Mouse (Mus musculus) CH12.LX (cell line): ENCODE results near the gene Cadm2.

ENCODE experiments used
- CTCF ChIP-seq, 2 experiments: IDR thresholded peaks in 1 of 2; conservative IDR thresholded peaks in 1 of 2; 2 replicates each; pipeline ENCODE4 v1.5.1; 2011 to 2012; ENCODE audit warnings: low read depth in 2 of 2, low read length in 2 of 2, improper control_type of control experiment in 1 of 2, inconsistent platforms in 1 of 2, mild to moderate bottlenecking in 1 of 2, moderate library complexity in 1 of 2
- IRF4 ChIP-seq: IDR thresholded peaks from 2 replicates; pipeline ENCODE4 v1.6.1; 2014; ENCODE audit warnings: low read depth, mild to moderate bottlenecking, inconsistent platforms, low read length, improper control_type of control experiment
- NELFE ChIP-seq: IDR thresholded peaks from 2 replicates; pipeline ENCODE4 v1.6.1; 2011; ENCODE audit warnings: low read depth, low read length, improper control_type of control experiment
- POLR2A ChIP-seq: IDR thresholded peaks from 2 replicates; pipeline ENCODE4 v1.6.1; 2011; ENCODE audit warnings: low read depth, mild to moderate bottlenecking, improper control_type of control experiment, low read length
- RCOR1 ChIP-seq: conservative IDR thresholded peaks from 2 replicates; pipeline ENCODE4 v1.6.1; 2012; ENCODE audit warnings: low read depth, mild to moderate bottlenecking, inconsistent platforms, low read length, improper control_type of control experiment
- USF1 ChIP-seq: IDR thresholded peaks from 2 replicates; pipeline ENCODE4 v1.6.1; 2014; ENCODE audit warnings: low read depth, mild to moderate bottlenecking, inconsistent platforms, low read length, improper control_type of control experiment

- TF ChIP-seq CTCF (conservative IDR thresholded peaks at IDR 0.05 in 1 of 2, IDR thresholded peaks at IDR 0.05 in 1 of 2; ENCODE audit: low read depth in 2 of 2, low read length in 2 of 2): no peak
- no peak for TF ChIP-seq USF1
- no peak for TF ChIP-seq RCOR1
- TF ChIP-seq NELFE: no peak
- TF ChIP-seq POLR2A: no peak
- TF ChIP-seq IRF4: no peak
These were observed 111.6 kb downstream of the Cadm2 start for GRCm38 (mm10) chr16:67509079-67509478.
